Mouse (Mus musculus): ENCODE results near the gene Dpp9.
A peak's percentile ranks its signal among the peaks of the same experiment; 100 is the strongest.

GRCm38 (mm10) chr17:56265869-56266268, 47.2 kb upstream of the Dpp9 start:
- TF ChIP-seq POLR2A (IDR thresholded peaks at IDR 0.05; ENCODE audit: insufficient read depth, low read depth, low read length) = 0 out of 2 replicates have a peak, but pooled peaks have one; percentile 28
- no peak for TF ChIP-seq EP300 (IDR thresholded peaks at IDR 0.05; ENCODE audit: insufficient read depth, low read depth, low read length)
- TF ChIP-seq CTCF (IDR thresholded peaks at IDR 0.05) = no peak

Measured in heart, adult 2 months (tissue).